Mouse (Mus musculus) liver, embryonic 14.5 days (tissue): ENCODE results near the gene Rbm5.

Experiments
- CTCF ChIP-seq: IDR thresholded peaks from 2 replicates; pipeline ENCODE4 v1.5.1; 2016; ENCODE audit warnings: antibody characterized with exemption, low read depth, control low read depth
- EP300 ChIP-seq: IDR thresholded peaks from 2 replicates; pipeline ENCODE4 v1.6.1; 2016; ENCODE audit warnings: antibody characterized with exemption, low read depth

- TF ChIP-seq CTCF (no peak), EP300 (no peak)
Measured at GRCm38 (mm10) chr9:107747310-107747709, 23.5 kb downstream of the Rbm5 start.
